Mouse (Mus musculus) c-Kit-positive CD71-negative TER-119-negative erythroid progenitor cells, embryonic 14.5 days (primary cell): Measurements from ENCODE around the gene 1700074P13Rik.
"Not testable (repeated sequence)": the region's sequence is repeated elsewhere in the genome, so short reads cannot be mapped to it uniquely, and the experiment has no call there.

Source experiments
- DNase-seq: peaks from one replicate; pipeline ENCODE4 v3.0.0-alpha.2; 2013; ENCODE audit warnings: low read depth

1700074P13Rik gene

GRCm38 (mm10) chr6:40940457-40940856 is at the start of gene 1700074P13Rik:
1700074P13Rik (minus strand) TSS chr6:40940557.
- DNase-seq: no peak

DNA sequence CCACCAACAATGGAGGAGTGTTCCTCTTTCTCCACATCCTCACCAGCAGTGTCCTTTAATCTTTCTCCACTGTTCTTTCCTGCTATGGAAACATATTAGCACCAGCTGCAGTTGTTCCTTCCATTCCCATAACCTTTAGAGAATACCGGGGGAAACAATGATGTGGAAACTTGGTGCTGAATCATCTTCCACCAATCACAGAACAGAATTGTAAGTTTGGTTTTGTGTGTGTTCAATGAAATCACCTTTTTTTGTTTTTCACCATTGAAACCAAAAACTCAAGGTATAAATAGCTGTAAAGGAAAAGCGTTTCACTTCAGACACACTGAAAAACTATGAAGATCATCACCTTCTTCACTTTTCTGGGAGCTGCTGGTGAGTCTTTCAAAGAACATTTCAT is 24.1 kb upstream of the 1700074P13Rik start, which contains the start of gene 1810009J06Rik:
TSS of gene 1810009J06Rik (plus strand) at position 301 of the 400 bp plus-strand sequence.
- not testable (repeated sequence) for DNase-seq

GRCm38 (mm10) chr6:40953716-40954115 is 13.4 kb upstream of the 1700074P13Rik start:
- no peak for DNase-seq

GRCm38 (mm10) chr6:40951770-40952169 is 11.4 kb upstream of the 1700074P13Rik start, which contains the start of gene Gm4744:
Gm4744 (minus strand) TSS chr6:40951870.
- no peak for DNase-seq

DNA sequence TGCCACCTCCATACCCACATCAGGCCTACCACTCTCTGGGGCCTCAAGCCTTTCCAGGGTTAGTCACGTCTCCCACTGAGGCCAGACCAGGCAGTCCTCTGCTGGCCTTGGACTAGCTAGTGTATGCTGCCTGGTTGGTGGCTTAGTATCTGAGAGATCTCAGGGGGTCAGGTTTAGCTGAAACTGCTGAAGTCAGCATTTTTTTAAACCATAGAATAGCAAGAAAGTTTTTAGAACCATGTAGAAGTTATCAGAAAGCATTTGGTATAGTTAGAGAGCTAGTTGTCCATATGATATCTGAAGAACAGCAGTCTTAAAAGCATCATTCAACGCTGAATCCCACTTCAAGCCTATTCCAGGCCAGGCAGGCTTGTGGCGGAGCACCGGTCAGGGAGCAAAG is 20.4 kb downstream of the 1700074P13Rik start:
- no peak for DNase-seq

DNA sequence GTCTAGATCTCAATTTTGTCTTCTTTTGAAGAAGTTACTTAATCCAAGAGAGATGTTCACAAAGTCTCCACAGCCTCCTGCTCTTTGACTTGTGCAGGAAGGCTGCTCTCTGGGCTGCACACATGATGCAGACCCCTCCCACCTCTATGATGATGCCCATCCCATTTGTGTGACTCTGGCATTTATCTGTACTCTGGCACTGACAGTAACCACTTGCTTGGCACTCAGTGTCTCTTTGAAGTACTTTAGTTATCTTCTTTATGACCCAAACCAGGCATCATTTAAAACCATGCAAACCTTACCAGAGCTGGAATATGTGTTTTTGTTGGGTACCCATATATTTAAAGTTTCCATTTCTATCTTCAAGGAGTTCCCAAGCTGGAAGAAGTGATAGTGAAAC is 40.1 kb downstream of the 1700074P13Rik start, which contains the start of gene Prss58:
TSS of gene Prss58 (minus strand) at position 101 of the 400 bp plus-strand sequence.
- no peak for DNase-seq

GRCm38 (mm10) chr6:40894716-40895115 is 45.6 kb downstream of the 1700074P13Rik start:
- DNase-seq: no peak

DNA sequence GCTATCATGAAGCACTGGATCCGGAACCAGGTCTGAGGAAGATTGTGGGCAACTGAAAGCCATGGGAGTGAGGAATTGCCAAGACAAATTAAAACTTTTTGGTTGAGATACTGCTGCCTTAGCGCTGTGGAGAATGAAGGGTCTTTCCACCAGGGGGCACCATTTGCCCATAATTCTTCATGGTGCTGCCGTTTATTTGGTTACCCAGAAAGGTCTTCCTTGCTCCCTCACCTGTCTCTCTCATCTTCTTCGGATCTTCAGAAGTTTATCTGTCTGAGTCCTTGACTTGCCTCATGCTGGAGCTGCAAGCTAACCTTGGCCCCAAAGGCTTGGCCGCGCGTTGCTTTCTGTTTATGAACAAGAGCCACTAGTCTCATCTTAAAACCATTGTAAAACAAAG is 46.8 kb downstream of the 1700074P13Rik start:
- peak; percentile 76 for DNase-seq

DNA sequence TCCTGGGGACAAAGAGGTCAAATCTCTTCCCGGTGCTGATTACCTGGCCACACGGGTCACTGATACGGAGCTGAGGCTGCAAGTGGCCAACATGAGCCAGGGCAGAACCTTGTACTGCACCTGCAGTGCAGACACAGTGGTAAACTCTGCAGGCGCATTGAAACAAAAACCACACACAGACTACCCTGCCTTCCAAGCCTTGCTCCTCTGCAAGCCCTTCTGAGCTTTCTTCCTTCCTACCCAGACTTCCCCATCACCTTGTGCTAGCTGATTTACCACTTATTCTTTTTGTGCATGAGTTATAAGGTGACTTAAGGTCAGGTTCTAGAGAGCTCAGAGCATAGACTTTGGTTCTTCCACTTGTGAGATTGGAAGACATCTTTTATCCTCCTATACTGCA is 48.6 kb downstream of the 1700074P13Rik start:
- DNase-seq: no peak

DNA sequence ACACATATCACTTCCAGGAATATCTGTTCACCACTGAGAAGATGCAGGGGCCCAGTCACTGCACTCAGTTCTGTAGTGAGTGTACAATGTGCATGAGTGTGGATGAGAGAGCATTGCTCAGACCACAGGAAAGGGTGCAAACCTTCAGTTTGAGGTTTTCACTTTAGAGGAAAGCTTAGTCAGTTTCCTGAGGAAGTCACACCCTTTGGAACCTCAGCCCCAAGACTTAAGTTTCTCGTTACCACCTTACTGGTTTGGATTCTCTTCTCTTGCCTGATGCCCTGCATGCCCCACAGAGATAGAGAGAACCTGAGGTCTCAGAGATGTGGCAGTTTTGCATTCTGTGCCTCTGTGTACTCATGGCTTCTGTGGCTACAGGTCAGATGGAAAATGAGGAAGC is 49.4 kb downstream of the 1700074P13Rik start:
- peak; percentile 59 for DNase-seq

DNA sequence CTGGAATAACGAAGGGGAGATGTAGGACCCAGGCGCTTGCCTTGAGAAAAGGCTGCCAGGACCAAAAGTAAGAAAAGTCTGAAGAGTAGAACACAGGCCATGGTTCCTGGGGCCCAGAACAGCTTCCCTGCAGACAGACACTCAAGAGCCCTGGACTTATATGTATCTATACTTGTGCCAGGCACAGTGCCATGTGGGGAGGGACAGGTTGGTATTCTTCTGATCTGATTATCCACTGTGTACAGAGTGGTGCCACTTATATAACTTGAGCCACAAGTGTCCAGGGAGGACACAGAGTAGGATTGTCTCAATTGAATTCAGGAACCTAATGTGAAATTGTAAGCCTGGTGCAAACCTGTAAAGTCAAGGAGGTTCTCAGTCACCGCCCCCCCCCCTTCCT is 53.0 kb downstream of the 1700074P13Rik start, which contains the start of gene Moxd2:
TSS of gene Moxd2 (minus strand) at position 101 of the 400 bp plus-strand sequence.
- DNase-seq: no peak
